Mouse (Mus musculus): ENCODE data around the gene Usp6nl. TPM values are rescaled to one million over a fixed set of nuclear protein-coding genes. Genes with fewer than 3 reads are reported as not detected.

The Usp6nl gene
- polyA plus RNA-seq, 1 experiment from 2014 or later, result 11.8 TPM

- WGBS, result 82% methylated on average over 10 of the region's 10 CpGs
- Histone ChIP-seq H3K4me1 (replicated peaks) (no peaks in the 10 kb centered on the region), H3K27me3 (replicated peaks) (no peaks in the 10 kb centered on the region)
Measured at GRCm38 (mm10) chr2:6442302-6442701, 119.8 kb downstream of the Usp6nl start.

GRCm38 (mm10) chr2:6444015-6444414 lies 121.5 kb downstream of the Usp6nl start:
- Histone ChIP-seq H3K27ac (no peak overlapping the region), H3K36me3 (peaks cover 15% of the 10 kb centered on the region), H3K9ac (no peak overlapping the region), H3K9me3 (no peaks in the 10 kb centered on the region), H3K27me3 (replicated peaks) (no peaks in the 10 kb centered on the region), H3K4me2 (replicated peaks) (no peak overlapping the region), H3K4me1 (replicated peaks) (no peaks in the 10 kb centered on the region), H3K4me3 (replicated peaks) (no peak overlapping the region)
- ATAC-seq, result no peak
- 96% methylated on average over 4 of the region's 4 CpGs for WGBS

More at GRCm38 (mm10) chr2:6442302-6442701, 119.8 kb downstream of the Usp6nl start:
- Histone ChIP-seq H3K9ac (no peak overlapping the region), H3K36me3 (peaks cover 15% of the 10 kb centered on the region), H3K4me2 (replicated peaks) (no peak overlapping the region), H3K9me3 (no peaks in the 10 kb centered on the region), H3K27ac (no peak overlapping the region), H3K4me3 (replicated peaks) (no peak overlapping the region)
- ATAC-seq, result no peak

GRCm38 (mm10) chr2:6444723-6445169 lies 122.3 kb downstream of the Usp6nl start:
- 0 out of 2 replicates have a peak, but pooled peaks have one; percentile 35 for ATAC-seq
- Histone ChIP-seq H3K36me3 (peaks cover 15% of the 10 kb centered on the region), H3K4me1 (replicated peaks) (no peaks in the 10 kb centered on the region), H3K9me3 (no peaks in the 10 kb centered on the region), H3K27me3 (replicated peaks) (no peaks in the 10 kb centered on the region), H3K4me2 (replicated peaks) (no peak overlapping the region), H3K27ac (no peak overlapping the region), H3K9ac (no peak overlapping the region), H3K4me3 (replicated peaks) (no peak overlapping the region)
- 71% methylated on average over 4 of the region's 4 CpGs for WGBS

GRCm38 (mm10) chr2:6445858-6446257 lies 123.4 kb downstream of the Usp6nl start:
- H3K4me2 ChIP-seq (replicated peaks), result no peak overlapping the region
- 73% methylated on average over 4 of the region's 4 CpGs for WGBS
- H3K27ac ChIP-seq, result no peak overlapping the region
- peaks cover 7% of the 10 kb centered on the region; the same call in 1 of the 2 replicates for H3K36me3 ChIP-seq
- ATAC-seq, result no peak
- H3K9me3 ChIP-seq, result no peaks in the 10 kb centered on the region
- no peaks in the 10 kb centered on the region for H3K4me1 ChIP-seq (replicated peaks)
- H3K4me3 ChIP-seq (replicated peaks), result no peak overlapping the region
- H3K9ac ChIP-seq, result no peak overlapping the region
- H3K27me3 ChIP-seq (replicated peaks), result no peaks in the 10 kb centered on the region

GRCm38 (mm10) chr2:6448880-6449279 lies 126.4 kb downstream of the Usp6nl start:
- Histone ChIP-seq H3K4me3 (replicated peaks) (no peak overlapping the region), H3K4me2 (replicated peaks) (no peak overlapping the region), H3K27me3 (replicated peaks) (no peaks in the 10 kb centered on the region), H3K9me3 (no peaks in the 10 kb centered on the region), H3K9ac (no peak overlapping the region), H3K27ac (no peak overlapping the region), H3K4me1 (replicated peaks) (no peaks in the 10 kb centered on the region), H3K36me3 (peaks cover 5% of the 10 kb centered on the region; the same call in 1 of the 2 replicates)
- ATAC-seq, result no peak
- WGBS, result 77% methylated on average over 2 of the region's 2 CpGs

GRCm38 (mm10) chr2:6449656-6450055 lies 127.2 kb downstream of the Usp6nl start:
- no peak overlapping the region for H3K4me3 ChIP-seq (replicated peaks)
- 54% methylated on average over 3 of the region's 3 CpGs for WGBS
- H3K9me3 ChIP-seq, result no peaks in the 10 kb centered on the region
- ATAC-seq, result no peak
- no peak overlapping the region for H3K9ac ChIP-seq
- no peak overlapping the region for H3K4me2 ChIP-seq (replicated peaks)
- H3K36me3 ChIP-seq, result peaks cover 5% of the 10 kb centered on the region; the same call in 1 of the 2 replicates
- H3K4me1 ChIP-seq (replicated peaks), result no peaks in the 10 kb centered on the region
- H3K27me3 ChIP-seq (replicated peaks), result no peaks in the 10 kb centered on the region
- no peak overlapping the region for H3K27ac ChIP-seq

GRCm38 (mm10) chr2:6450544-6450943 lies 128.1 kb downstream of the Usp6nl start:
- H3K27me3 ChIP-seq (replicated peaks), result no peaks in the 10 kb centered on the region
- H3K9me3 ChIP-seq, result no peaks in the 10 kb centered on the region
- no peaks in the 10 kb centered on the region for H3K36me3 ChIP-seq
- no peak overlapping the region for H3K4me3 ChIP-seq (replicated peaks)
- H3K4me1 ChIP-seq (replicated peaks), result no peaks in the 10 kb centered on the region
- 85% methylated on average over 3 of the region's 3 CpGs for WGBS
- H3K9ac ChIP-seq, result no peak overlapping the region
- H3K27ac ChIP-seq, result no peak overlapping the region
- no peak for ATAC-seq
- H3K4me2 ChIP-seq (replicated peaks), result no peak overlapping the region

GRCm38 (mm10) chr2:6454941-6455516 lies 132.6 kb downstream of the Usp6nl start:
- no peak overlapping the region for H3K4me2 ChIP-seq (replicated peaks)
- no peak overlapping the region for H3K27ac ChIP-seq
- no peaks in the 10 kb centered on the region for H3K27me3 ChIP-seq (replicated peaks)
- H3K4me1 ChIP-seq (replicated peaks), result no peaks in the 10 kb centered on the region
- no peak overlapping the region for H3K9ac ChIP-seq
- ATAC-seq, result no peak; the same call in 1 of the 2 replicates
- 61% methylated on average over 7 of the region's 7 CpGs for WGBS
- H3K36me3 ChIP-seq, result no peaks in the 10 kb centered on the region
- no peaks in the 10 kb centered on the region for H3K9me3 ChIP-seq
- H3K4me3 ChIP-seq (replicated peaks), result no peak overlapping the region

GRCm38 (mm10) chr2:6459282-6460047 lies 137.0 kb downstream of the Usp6nl start:
- no peaks in the 10 kb centered on the region for H3K4me1 ChIP-seq (replicated peaks)
- H3K4me2 ChIP-seq (replicated peaks), result no peak overlapping the region
- no peaks in the 10 kb centered on the region for H3K27me3 ChIP-seq (replicated peaks)
- H3K9ac ChIP-seq, result no peak overlapping the region
- 64% methylated on average over 13 of the region's 13 CpGs for WGBS
- no peaks in the 10 kb centered on the region for H3K36me3 ChIP-seq
- H3K27ac ChIP-seq, result no peak overlapping the region
- ATAC-seq, result no peak
- H3K4me3 ChIP-seq (replicated peaks), result no peak overlapping the region
- no peaks in the 10 kb centered on the region for H3K9me3 ChIP-seq

- Histone ChIP-seq H3K9me3 (no peaks in the 10 kb centered on the region), H3K27me3 (replicated peaks) (no peaks in the 10 kb centered on the region)
- no peak for ATAC-seq
Measured at GRCm38 (mm10) chr2:6462306-6462705, 139.8 kb downstream of the Usp6nl start.

GRCm38 (mm10) chr2:6463772-6464661 lies 141.6 kb downstream of the Usp6nl start:
- no peaks in the 10 kb centered on the region for H3K4me1 ChIP-seq (replicated peaks)
- H3K9me3 ChIP-seq, result no peaks in the 10 kb centered on the region
- WGBS, result 58% methylated on average over 10 of the region's 10 CpGs
- no peak for ATAC-seq
- no peak overlapping the region for H3K27ac ChIP-seq
- no peak overlapping the region for H3K9ac ChIP-seq
- H3K4me2 ChIP-seq (replicated peaks), result 0 out of 2 replicates have a peak overlapping the region, but pooled peaks have one; percentile 11
- no peak overlapping the region for H3K4me3 ChIP-seq (replicated peaks)
- H3K27me3 ChIP-seq (replicated peaks), result no peaks in the 10 kb centered on the region
- no peaks in the 10 kb centered on the region for H3K36me3 ChIP-seq

More at GRCm38 (mm10) chr2:6462306-6462705, 139.8 kb downstream of the Usp6nl start:
- no peaks in the 10 kb centered on the region for H3K36me3 ChIP-seq
- H3K4me3 ChIP-seq (replicated peaks), result no peak overlapping the region
- H3K9ac ChIP-seq, result no peak overlapping the region
- 88% methylated on average over 3 of the region's 3 CpGs for WGBS
- no peak overlapping the region for H3K4me2 ChIP-seq (replicated peaks)
- H3K4me1 ChIP-seq (replicated peaks), result no peaks in the 10 kb centered on the region
- no peak overlapping the region for H3K27ac ChIP-seq

GRCm38 (mm10) chr2:6466396-6466795 lies 143.9 kb downstream of the Usp6nl start:
- H3K4me2 ChIP-seq (replicated peaks), result no peak overlapping the region
- H3K4me1 ChIP-seq (replicated peaks), result peaks cover 3% of the 10 kb centered on the region; the same call in 1 of the 2 replicates
- WGBS, result 67% methylated on average over 6 of the region's 6 CpGs

More at GRCm38 (mm10) chr2:6466396-6466795, 143.9 kb downstream of the Usp6nl start:
- H3K27me3 ChIP-seq (replicated peaks), result no peaks in the 10 kb centered on the region
- no peaks in the 10 kb centered on the region for H3K9me3 ChIP-seq
- H3K4me3 ChIP-seq (replicated peaks), result no peak overlapping the region
- H3K36me3 ChIP-seq, result no peaks in the 10 kb centered on the region
- no peak overlapping the region for H3K27ac ChIP-seq
- no peak overlapping the region for H3K9ac ChIP-seq
- no peak for ATAC-seq
